Mouse (Mus musculus): ENCODE measurements around the gene Samhd1. TPM values are rescaled to one million over a fixed set of nuclear protein-coding genes. Genes with fewer than 3 reads are reported as not detected.

Gene Samhd1
- polyA plus RNA-seq, 1 experiment: 120 TPM

- H3K27ac ChIP-seq (ENCODE audit: insufficient read depth, low read length): no peak overlapping the region
- no peak for DNase-seq (ENCODE audit: low read depth in 1 of 2, low spot score in 2 of 2)
- no peak overlapping the region for H3K4me3 ChIP-seq (ENCODE audit: extremely low read depth, insufficient read depth, insufficient read length)
- no peaks in the 10 kb centered on the region for H3K27me3 ChIP-seq (ENCODE audit: control insufficient read depth, insufficient read depth, low read length)
- WGBS: 89% methylated on average over 3 of the region's 3 CpGs
- H3K4me1 ChIP-seq (ENCODE audit: control insufficient read depth, insufficient read depth, insufficient read length): peaks cover 15% of the 10 kb centered on the region; the same call in 1 of the 2 replicates
- TF ChIP-seq CTCF (IDR thresholded peaks at IDR 0.05; ENCODE audit: extremely low read depth, insufficient read depth, insufficient read length, insufficient replicate concordance): no peak
- no peak for TF ChIP-seq POLR2A (IDR thresholded peaks at IDR 0.05; ENCODE audit: low read depth, low read length)
- peaks cover 46% of the 10 kb centered on the region for H3K36me3 ChIP-seq (ENCODE audit: control insufficient read depth, insufficient read depth, low read length)
These were observed 7.7 kb downstream of the Samhd1 start for GRCm38 (mm10) chr2:157127370-157127769.

- Histone ChIP-seq H3K4me1 (ENCODE audit: control insufficient read depth, insufficient read depth, insufficient read length) (peaks cover 8% of the 10 kb centered on the region; the same call in 1 of the 2 replicates), H3K36me3 (ENCODE audit: control insufficient read depth, insufficient read depth, low read length) (peaks cover 57% of the 10 kb centered on the region), H3K27ac (ENCODE audit: insufficient read depth, low read length) (no peak overlapping the region), H3K27me3 (ENCODE audit: control insufficient read depth, insufficient read depth, low read length) (no peaks in the 10 kb centered on the region), H3K4me3 (ENCODE audit: extremely low read depth, insufficient read depth, insufficient read length) (no peak overlapping the region)
- DNase-seq (ENCODE audit: low read depth in 1 of 2, low spot score in 2 of 2): no peak
- WGBS: 84% methylated on average over 3 of the region's 3 CpGs
- TF ChIP-seq POLR2A (IDR thresholded peaks at IDR 0.05; ENCODE audit: low read depth, low read length) (no peak), CTCF (IDR thresholded peaks at IDR 0.05; ENCODE audit: extremely low read depth, insufficient read depth, insufficient read length, insufficient replicate concordance) (no peak)
These were observed 9.8 kb downstream of the Samhd1 start for GRCm38 (mm10) chr2:157125246-157125645.

DNA sequence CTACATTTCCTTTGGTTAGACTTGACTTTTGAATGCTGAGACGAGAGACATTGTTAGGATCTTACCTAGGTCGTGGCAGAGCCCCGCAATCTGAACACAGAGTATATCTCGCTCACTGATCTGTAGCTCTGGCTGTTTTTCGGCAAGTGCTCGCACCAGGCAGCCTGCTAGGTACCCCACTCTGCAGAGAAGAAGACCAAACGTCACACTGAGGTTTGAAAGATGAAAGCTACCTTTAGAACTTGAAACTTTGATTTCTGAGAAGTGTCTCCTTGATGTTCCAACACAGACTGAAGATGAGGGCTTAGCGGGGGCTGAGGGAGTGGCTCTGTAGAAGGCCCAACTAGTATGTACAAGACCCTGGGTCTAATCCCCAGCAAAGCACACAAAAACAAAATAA is 13.3 kb downstream of the Samhd1 start:
- Histone ChIP-seq H3K36me3 (ENCODE audit: control insufficient read depth, insufficient read depth, low read length) (peaks cover 52% of the 10 kb centered on the region), H3K27me3 (ENCODE audit: control insufficient read depth, insufficient read depth, low read length) (no peaks in the 10 kb centered on the region), H3K4me1 (ENCODE audit: control insufficient read depth, insufficient read depth, insufficient read length) (no peaks in the 10 kb centered on the region), H3K27ac (ENCODE audit: insufficient read depth, low read length) (peak overlapping the region; percentile 24; the same call in 1 of the 2 replicates), H3K4me3 (ENCODE audit: extremely low read depth, insufficient read depth, insufficient read length) (no peak overlapping the region)
- WGBS: 81% methylated on average over 8 of the region's 8 CpGs
- TF ChIP-seq CTCF (IDR thresholded peaks at IDR 0.05; ENCODE audit: extremely low read depth, insufficient read depth, insufficient read length, insufficient replicate concordance) (no peak), POLR2A (IDR thresholded peaks at IDR 0.05; ENCODE audit: low read depth, low read length) (no peak)
- DNase-seq (ENCODE audit: low read depth in 1 of 2, low spot score in 2 of 2): peak; percentile 22 to 52

DNA sequence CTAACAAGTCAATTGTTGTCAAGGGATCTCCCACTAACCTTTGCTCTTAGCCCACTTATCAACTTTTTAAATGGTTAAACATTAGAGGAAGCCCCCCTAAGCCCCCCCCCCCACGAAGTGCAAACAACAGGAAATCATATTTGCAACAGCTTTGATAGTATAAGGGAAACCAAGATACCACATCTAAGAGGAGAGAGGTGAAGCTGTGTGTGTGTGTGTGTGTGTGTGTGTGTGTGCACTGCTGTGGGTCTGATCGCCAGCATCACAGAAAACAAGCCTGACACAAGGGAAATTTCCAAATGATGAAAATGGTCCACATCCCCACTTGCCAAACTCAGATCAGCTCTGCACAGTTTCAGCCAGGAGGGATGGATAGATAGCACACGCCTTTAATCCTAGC is 16.0 kb downstream of the Samhd1 start:
- TF ChIP-seq CTCF (IDR thresholded peaks at IDR 0.05; ENCODE audit: extremely low read depth, insufficient read depth, insufficient read length, insufficient replicate concordance) (no peak), POLR2A (IDR thresholded peaks at IDR 0.05; ENCODE audit: low read depth, low read length) (no peak)
- H3K27me3 ChIP-seq (ENCODE audit: control insufficient read depth, insufficient read depth, low read length): no peaks in the 10 kb centered on the region
- H3K36me3 ChIP-seq (ENCODE audit: control insufficient read depth, insufficient read depth, low read length): peaks cover 51% of the 10 kb centered on the region
- no peak overlapping the region for H3K4me3 ChIP-seq (ENCODE audit: extremely low read depth, insufficient read depth, insufficient read length)
- WGBS: 38% methylated on average over 3 of the region's 3 CpGs
- H3K27ac ChIP-seq (ENCODE audit: insufficient read depth, low read length): no peak overlapping the region
- H3K4me1 ChIP-seq (ENCODE audit: control insufficient read depth, insufficient read depth, insufficient read length): no peaks in the 10 kb centered on the region
- DNase-seq (ENCODE audit: low read depth in 1 of 2, low spot score in 2 of 2): peak in 1 of 2 experiments; percentile 53

DNA sequence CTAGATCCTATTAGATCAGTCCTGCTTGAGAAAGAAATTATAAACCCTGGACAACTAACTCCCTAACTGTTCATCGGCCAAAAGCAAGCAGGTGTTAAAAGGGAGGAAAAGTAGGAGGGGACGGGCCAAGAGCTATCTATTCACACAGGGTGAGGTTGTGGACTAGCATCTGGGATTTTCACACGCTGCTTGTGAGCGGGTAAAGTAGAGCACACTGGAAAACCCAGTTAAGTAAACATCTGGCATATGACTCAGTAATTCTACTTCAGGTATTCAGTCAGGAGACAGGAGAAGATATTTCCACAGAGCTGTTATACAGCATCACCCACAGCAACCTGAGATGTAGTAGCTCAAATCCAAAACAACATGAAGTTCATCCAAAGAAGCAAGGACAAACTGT is 16.5 kb downstream of the Samhd1 start:
- Histone ChIP-seq H3K4me3 (ENCODE audit: extremely low read depth, insufficient read depth, insufficient read length) (no peak overlapping the region), H3K27me3 (ENCODE audit: control insufficient read depth, insufficient read depth, low read length) (no peaks in the 10 kb centered on the region), H3K27ac (ENCODE audit: insufficient read depth, low read length) (no peak overlapping the region), H3K36me3 (ENCODE audit: control insufficient read depth, insufficient read depth, low read length) (peaks cover 50% of the 10 kb centered on the region), H3K4me1 (ENCODE audit: control insufficient read depth, insufficient read depth, insufficient read length) (no peaks in the 10 kb centered on the region)
- no peak for DNase-seq (ENCODE audit: low read depth in 1 of 2, low spot score in 2 of 2)
- 85% methylated on average over 4 of the region's 4 CpGs for whole genome bisulfite sequencing
- TF ChIP-seq CTCF (IDR thresholded peaks at IDR 0.05; ENCODE audit: extremely low read depth, insufficient read depth, insufficient read length, insufficient replicate concordance): no peak
- TF ChIP-seq POLR2A (IDR thresholded peaks at IDR 0.05; ENCODE audit: low read depth, low read length): no peak

GRCm38 (mm10) chr2:157116964-157117363 is 18.1 kb downstream of the Samhd1 start:
- Histone ChIP-seq H3K4me1 (ENCODE audit: control insufficient read depth, insufficient read depth, insufficient read length) (no peaks in the 10 kb centered on the region), H3K36me3 (ENCODE audit: control insufficient read depth, insufficient read depth, low read length) (peaks cover 54% of the 10 kb centered on the region), H3K27me3 (ENCODE audit: control insufficient read depth, insufficient read depth, low read length) (no peaks in the 10 kb centered on the region), H3K27ac (ENCODE audit: insufficient read depth, low read length) (no peak overlapping the region), H3K4me3 (ENCODE audit: extremely low read depth, insufficient read depth, insufficient read length) (no peak overlapping the region)
- WGBS: 29% methylated on average over 3 of the region's 3 CpGs
- no peak for TF ChIP-seq POLR2A (IDR thresholded peaks at IDR 0.05; ENCODE audit: low read depth, low read length)
- TF ChIP-seq CTCF (IDR thresholded peaks at IDR 0.05; ENCODE audit: extremely low read depth, insufficient read depth, insufficient read length, insufficient replicate concordance): peak; percentile 4; the same call in 1 of the 2 replicates
- DNase-seq (ENCODE audit: low read depth in 1 of 2, low spot score in 2 of 2): no peak

DNA sequence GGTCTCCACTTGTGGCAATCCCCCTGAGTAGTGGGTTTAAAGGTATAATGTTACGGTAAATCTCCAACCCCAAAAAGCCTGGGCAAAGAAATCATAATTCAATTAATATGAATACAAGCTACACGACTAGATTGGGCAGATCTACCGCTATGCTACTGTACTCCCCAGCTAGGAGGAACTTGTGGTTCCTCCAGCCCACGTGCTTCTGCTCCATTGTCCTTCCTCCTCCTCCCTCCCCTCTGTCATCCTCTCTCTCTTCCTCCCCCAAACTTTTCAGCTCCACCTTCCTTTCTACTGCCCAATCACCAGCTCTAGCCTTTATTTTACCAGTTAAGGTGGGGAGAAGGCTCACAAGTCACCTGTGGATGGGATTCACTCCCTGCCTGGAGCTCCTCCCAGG is 26.8 kb downstream of the Samhd1 start:
- 27% methylated on average over 4 of the region's 4 CpGs for WGBS
- no peak for DNase-seq (ENCODE audit: low read depth in 1 of 2, low spot score in 2 of 2)
- peaks cover 68% of the 10 kb centered on the region for H3K36me3 ChIP-seq (ENCODE audit: control insufficient read depth, insufficient read depth, low read length)

More for the DNA sequence above, 26.8 kb downstream of the Samhd1 start:
- Histone ChIP-seq H3K27ac (ENCODE audit: insufficient read depth, low read length) (no peak overlapping the region), H3K4me3 (ENCODE audit: extremely low read depth, insufficient read depth, insufficient read length) (no peak overlapping the region), H3K27me3 (ENCODE audit: control insufficient read depth, insufficient read depth, low read length) (no peaks in the 10 kb centered on the region), H3K4me1 (ENCODE audit: control insufficient read depth, insufficient read depth, insufficient read length) (no peaks in the 10 kb centered on the region)
- no peak for TF ChIP-seq POLR2A (IDR thresholded peaks at IDR 0.05; ENCODE audit: low read depth, low read length)
- TF ChIP-seq CTCF (IDR thresholded peaks at IDR 0.05; ENCODE audit: extremely low read depth, insufficient read depth, insufficient read length, insufficient replicate concordance): no peak

Measured in spleen, adult 2 months (tissue).